Mouse (Mus musculus): ENCODE measurements around the gene Rnf24.
A peak's percentile ranks its signal among the peaks of the same experiment; 100 is the strongest.

DNA sequence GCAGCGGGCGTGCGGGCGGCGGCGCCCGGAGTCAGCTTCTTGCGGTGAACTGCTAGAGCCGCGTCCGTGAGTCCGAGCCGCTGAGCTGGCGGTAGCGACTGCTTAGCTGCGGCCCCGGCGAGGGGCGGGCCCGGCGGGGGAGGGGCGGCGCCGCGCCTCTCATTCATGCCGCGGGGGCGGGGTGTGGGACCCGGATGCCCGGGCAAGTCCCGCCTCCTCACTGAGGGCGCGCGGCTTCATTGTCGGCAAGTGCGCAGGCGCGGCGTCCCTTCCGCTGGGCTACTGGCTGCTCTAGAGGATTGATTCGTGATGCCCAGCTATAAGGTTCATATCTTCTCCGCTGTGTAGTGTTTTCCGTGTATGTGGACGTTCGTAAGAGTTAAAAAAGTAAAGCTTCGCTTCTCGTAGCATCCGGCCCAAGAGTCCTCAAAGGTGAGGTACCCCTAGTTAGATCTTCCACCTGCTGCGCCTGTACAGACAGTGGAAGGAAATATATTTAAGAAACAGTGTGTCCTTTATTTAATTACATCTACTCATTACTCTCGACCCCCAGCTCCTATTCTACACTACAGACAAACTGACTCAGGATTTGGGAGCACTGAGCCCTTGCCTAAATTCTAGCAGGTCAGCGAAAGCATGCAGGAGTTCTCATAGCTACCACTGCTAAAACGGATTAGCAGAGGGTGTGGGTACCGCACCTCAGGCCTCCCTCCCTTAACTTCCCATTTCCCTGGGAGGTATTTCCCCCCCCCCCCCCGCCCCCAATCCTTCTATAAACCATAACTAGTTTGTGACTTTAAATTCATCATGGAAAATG is at the start of gene Rnf24:
- TF ChIP-seq CTCF (IDR thresholded peaks at IDR 0.05; ENCODE audit: extremely low read depth, insufficient read depth, insufficient read length, insufficient replicate concordance) (no peak), POLR2A (IDR thresholded peaks at IDR 0.05; ENCODE audit: low read depth, low read length) (peak; percentile 25; the same call in 1 of the 2 replicates)

Measured in spleen, adult 2 months (tissue).